Mouse (Mus musculus): ENCODE results near the gene Rybp.

Rybp gene

DNA sequence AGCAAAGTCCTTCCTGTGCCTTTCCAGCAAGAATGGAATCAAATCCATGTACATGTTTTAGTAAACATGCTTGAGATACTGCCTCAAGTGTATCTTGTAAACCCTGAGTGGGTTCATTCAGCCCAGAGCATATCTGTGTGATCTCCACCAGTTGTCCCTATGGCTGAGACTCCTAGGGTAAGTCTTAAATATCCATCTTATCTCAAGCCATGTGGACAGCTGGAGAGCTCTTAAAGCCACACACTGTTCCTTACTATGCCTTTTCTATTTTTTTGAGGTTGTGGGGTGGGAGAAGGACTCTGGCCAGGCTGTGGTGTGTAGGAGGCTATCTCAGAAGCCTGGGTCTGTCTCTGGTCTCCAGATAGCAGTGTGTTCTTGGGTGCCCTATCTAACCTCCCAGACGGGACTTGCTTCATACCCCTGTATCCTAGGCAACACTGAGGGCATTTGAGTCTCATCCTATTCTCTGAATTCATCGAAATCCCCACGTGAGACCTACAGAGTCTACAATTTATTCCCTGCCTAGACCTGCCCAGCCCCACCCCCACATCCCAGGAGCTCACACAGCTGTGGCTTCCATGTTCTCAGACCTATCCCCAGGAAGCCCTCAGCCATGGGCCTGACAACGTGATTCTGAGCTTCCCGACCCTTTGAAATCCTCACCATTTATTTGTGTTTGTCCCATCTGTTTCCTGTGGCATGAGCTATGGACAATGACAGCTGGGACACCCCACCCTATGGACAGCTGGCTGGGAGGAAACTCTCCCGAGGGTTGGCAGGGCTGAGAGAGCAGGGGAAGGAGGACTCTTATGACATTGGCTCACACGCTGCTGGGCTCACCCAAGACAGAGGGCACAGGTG, 98.2 kb downstream of the Rybp start:
- DNase-seq (ENCODE audit: low spot score in 2 of 2) = no peak

DNA sequence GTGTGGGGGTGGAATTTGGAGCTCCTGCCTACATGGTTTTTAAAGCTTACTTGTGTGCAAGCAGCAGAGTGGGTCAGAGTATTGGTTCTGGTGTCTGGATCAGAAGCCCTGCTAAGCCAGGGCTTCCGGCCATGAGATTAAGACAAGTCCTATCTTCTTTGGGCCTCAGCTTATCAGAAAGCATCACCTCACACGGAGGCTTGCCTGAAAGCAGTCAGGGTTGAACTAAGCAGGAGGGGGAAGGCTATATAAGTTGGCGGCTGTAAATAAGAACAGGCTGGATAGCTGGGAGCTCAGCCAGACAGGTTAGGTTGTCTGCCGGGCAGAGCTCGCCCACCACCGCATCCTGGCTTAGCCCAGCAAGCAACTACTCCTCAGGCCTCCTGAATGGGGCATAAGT, 99.5 kb downstream of the Rybp start:
- DNase-seq (ENCODE audit: low spot score in 2 of 2) = no peak

DNA sequence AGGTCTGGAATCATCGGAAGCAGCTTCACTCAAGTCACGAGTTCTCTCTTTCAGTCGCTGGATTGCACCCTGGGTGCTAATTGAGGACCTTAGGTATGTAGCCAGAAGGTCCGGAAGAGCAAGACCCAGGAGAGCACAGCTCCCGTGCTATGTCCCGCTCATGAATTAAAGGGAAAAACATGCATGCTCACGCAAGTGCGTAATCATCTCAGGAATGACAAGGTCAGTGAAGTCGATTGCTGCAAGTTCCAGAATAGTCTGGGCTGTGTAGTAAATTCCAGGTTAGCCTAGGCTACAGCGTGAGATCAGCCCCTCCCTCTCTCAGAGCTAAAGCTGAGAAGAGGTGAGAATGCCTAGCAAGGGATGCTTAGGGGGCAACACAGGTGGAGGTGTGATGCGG, 100.5 kb downstream of the Rybp start:
- DNase-seq (ENCODE audit: low spot score in 2 of 2) = no peak

DNA sequence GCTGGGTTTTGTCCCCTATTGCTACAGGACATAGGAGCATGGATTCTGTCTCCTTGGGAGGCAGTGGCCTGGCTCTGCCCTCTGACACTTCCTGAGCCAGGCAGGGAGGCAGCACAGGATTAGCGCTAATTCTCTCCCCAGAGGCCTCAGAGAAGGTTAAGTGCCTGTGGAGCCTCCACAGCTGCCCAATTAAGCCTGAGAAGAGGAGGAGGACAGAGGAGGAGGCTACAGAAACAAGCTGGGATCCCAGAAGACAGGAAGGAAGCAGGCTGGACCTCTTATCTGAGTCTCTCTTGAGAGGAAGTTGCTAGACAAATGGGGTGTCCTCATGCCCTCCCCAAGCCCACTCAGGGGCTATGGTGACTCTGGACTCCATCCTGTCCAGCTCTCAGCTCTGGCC, 101.8 kb downstream of the Rybp start:
- no peak for DNase-seq (ENCODE audit: low spot score in 2 of 2)

DNA sequence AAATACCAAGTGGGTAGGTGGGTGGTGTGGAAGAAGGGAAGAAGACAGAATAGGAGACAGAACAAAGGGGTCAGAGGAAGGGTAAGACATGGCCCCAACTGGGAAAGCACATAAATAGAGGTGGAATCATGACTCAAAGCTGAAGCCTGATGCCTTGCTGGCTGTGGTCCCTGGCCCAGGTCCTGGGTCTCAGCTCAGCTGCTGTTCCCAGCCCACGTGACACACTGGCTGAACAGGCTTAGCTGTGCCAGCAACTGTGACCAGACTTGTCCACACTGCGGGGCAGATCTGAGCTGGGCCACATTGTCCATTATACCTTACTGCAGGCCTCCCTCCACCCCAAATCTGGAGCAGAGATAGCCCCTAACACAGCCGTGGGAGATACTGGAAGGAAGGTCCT, 103.9 kb downstream of the Rybp start:
- DNase-seq (ENCODE audit: low spot score in 2 of 2) = no peak

DNA sequence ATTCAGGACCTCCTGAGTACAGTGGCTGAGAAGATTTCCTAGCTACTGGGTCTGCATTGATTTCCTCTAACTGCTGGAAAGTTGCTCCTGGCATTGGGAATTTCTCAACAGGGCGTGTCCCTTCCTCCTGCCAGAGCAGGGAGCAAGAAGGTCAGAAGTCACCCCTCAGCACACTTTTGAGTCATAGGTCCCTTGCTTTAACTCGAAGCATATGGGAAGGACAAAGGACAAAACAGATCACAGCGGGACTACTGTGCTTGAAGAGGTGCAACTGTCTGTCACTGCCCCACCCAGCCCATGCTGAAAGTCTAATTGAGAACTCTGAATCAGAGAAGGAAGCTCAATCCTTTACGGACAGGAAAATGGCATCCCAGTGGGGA, 106.4 kb downstream of the Rybp start:
- no peak for DNase-seq (ENCODE audit: low spot score in 2 of 2)

DNA sequence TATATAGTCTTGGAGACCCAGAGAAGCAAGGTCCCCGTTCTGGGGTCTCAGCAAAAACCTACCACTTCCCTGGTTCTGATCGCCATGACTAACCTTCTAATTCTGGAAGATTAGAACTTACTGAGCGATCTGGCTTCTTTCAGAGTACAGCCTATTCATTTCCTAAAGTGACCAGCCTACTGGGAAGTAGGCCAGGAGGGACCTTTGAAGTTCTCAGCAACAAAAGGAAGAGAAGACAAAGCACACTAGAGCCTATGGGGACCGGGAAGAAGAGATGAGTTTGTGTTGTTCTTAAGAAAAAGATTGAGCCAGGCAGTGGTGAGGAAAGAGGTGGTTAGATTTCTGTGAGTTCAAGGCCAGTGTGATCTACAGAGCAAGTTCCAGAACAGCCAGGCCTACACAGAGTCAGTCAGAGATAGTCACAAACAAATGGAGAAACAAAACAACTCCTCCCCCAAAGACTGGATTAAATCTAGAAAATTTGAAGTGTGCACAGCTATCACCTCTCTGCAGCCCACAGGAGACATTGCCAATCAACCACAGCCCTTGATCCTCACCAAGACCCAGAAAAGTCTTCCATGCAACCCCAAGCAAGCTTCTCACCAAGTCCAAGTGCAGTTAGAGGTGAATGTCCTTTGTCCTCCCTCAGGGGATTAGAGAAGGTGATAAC, 106.9 kb downstream of the Rybp start:
- no peak for DNase-seq (ENCODE audit: low spot score in 2 of 2)

DNA sequence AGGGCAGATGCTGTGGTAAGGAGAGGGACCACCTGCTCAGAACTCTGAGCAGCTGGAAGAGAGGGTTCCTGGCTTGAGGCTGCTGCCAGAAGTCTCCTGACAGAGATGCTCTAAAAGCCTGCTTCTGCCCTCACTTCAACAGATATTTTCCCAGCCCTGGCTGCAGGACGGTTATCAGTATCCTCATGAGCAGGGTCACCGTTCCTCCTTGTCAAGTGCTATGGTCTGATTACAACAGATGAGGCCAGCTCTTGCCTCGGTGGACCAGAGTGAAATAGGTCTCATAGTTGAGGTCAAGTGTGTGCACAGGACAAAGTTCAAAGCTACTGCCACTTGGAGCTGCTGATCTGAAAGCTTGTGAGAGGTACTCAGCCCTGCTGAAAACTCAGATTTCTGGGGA, 108.5 kb downstream of the Rybp start:
- no peak for DNase-seq (ENCODE audit: low spot score in 2 of 2)

Data from frontal cortex, postnatal 36 days (tissue).